Comparison of ENCODE assay signal across 14 mouse cellular contexts in the genomic region with DNA sequence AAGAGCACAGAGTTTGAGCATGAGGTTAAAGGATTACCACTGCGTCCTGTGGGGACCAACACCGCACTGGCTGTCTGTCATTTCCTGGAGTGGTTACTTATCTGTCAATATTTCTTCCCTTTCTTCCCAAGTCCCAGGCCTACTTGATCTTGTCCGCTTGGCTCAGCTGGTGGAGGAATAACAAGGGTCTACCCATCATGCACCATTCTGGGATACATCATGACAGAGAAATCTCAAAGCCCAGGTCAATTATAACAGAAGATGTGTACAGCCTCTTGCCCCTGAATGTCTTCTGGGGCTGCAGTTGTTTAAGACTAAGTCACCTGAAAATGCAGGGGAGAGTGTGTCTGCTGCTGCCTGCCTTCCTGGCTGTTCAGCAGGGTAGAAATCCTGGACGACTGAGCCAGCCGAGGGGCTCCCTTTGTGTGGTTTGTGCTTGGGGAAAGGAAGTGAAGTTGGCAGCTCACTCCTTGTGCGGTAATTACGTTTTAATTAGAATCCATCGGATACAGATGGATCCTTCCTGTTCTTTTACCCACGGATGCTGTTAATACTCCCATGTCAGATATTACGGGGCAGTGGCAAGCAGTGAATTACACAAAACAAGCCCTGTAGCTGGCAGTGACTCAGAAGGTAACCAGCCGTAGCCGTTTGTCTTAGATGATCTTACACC.
A peak's percentile ranks its signal among the peaks of the same experiment; 100 is the strongest.
DNase-seq lines count a peak whose midpoint lies in the region; ATAC-seq and TF ChIP-seq lines count a peak whose summit lies in the region.
"Had no signal": no experiment of that assay in that cellular context is flagged by ENCODE, and none has a peak within 500 bp of the region (broad histone marks: within the 10 kb centered on the region; RNA-seq: fewer than 3 reads in every experiment).

No protein-coding gene starts in this region.

- no peak for TF ChIP-seq CTCF in gastrocnemius, adult 2 months (IDR thresholded peaks at IDR 0.05)

- H3K36me3 ChIP-seq in hindbrain, embryonic 12.5 days: no peaks in the 10 kb centered on the region
- no peaks in the 10 kb centered on the region for H3K36me3 ChIP-seq in neural tube, embryonic 14.5 days (ENCODE audit: control insufficient read depth, insufficient read depth, low read length)
- H3K36me3 ChIP-seq: heart, embryonic 12.5 days; liver, embryonic 13.5 days had no signal

- WGBS in hindbrain, embryonic 12.5 days: 53% methylated on average over 12 of the region's 12 CpGs
- WGBS in neural tube, embryonic 14.5 days: 30% methylated on average over 12 of the region's 12 CpGs

- intact Hi-C loops in gastrocnemius, adult 2 months (cut with DNase I): no loop called here

- H3K4me3 ChIP-seq in hindbrain, embryonic 12.5 days: no peak overlapping the region
- H3K4me3 ChIP-seq in neural tube, embryonic 14.5 days (ENCODE audit: low read depth, low read length): no peak overlapping the region
- no peak overlapping the region for H3K4me3 ChIP-seq in gastrocnemius, adult 2 months
- H3K4me3 ChIP-seq: heart, embryonic 12.5 days; liver, embryonic 13.5 days had no signal

- peak; percentile 65 to 70 for DNase-seq in cerebellum, postnatal 10 days
- no peak for DNase-seq in cerebellum, adult 11 months
- peak; percentile 8 for DNase-seq in kidney, postnatal 10 days
- DNase-seq in kidney, adult 11 months: no peak
- DNase-seq in embryo, embryonic 11 days: no peak
- DNase-seq in gastrocnemius, adult 2 months: no peak
- DNase-seq: adrenal gland, adult 8-10 months; gastrocnemius, postnatal 25 days; liver, embryonic 13.5 days; lung, postnatal 14 days; spleen, adult 18-20 months had no signal

- peaks cover 5% of the 10 kb centered on the region; the same call in 1 of the 2 replicates for H3K9me3 ChIP-seq in hindbrain, embryonic 12.5 days (replicated peaks)
- H3K9me3 ChIP-seq in neural tube, embryonic 14.5 days (ENCODE audit: control insufficient read depth, low read length): no peaks in the 10 kb centered on the region
- H3K9me3 ChIP-seq: heart, embryonic 12.5 days; liver, embryonic 13.5 days had no signal

- H3K9ac ChIP-seq in hindbrain, embryonic 12.5 days: no peak overlapping the region
- no peak overlapping the region for H3K9ac ChIP-seq in neural tube, embryonic 14.5 days (replicated peaks; ENCODE audit: low read depth, low read length)
- H3K9ac ChIP-seq: heart, embryonic 12.5 days; liver, embryonic 13.5 days had no signal

- no peak overlapping the region for H3K4me2 ChIP-seq in hindbrain, embryonic 12.5 days (replicated peaks)
- no peak overlapping the region for H3K4me2 ChIP-seq in neural tube, embryonic 14.5 days (ENCODE audit: low read depth, low read length)
- H3K4me2 ChIP-seq: heart, embryonic 12.5 days; liver, embryonic 13.5 days had no signal

- ATAC-seq in hindbrain, embryonic 12.5 days (ENCODE audit: low FRiP score): peak; percentile 66
- peak; percentile 78 for ATAC-seq in neural tube, embryonic 14.5 days (ENCODE audit: low read depth)

- H3K4me1 ChIP-seq in hindbrain, embryonic 12.5 days: peaks cover 5% of the 10 kb centered on the region; the same call in 1 of the 2 replicates
- peaks cover 8% of the 10 kb centered on the region; the same call in 1 of the 2 replicates for H3K4me1 ChIP-seq in neural tube, embryonic 14.5 days (ENCODE audit: control insufficient read depth, insufficient read depth, low read length)
- H3K4me1 ChIP-seq: heart, embryonic 12.5 days; liver, embryonic 13.5 days had no signal

- no peaks in the 10 kb centered on the region for H3K27me3 ChIP-seq in hindbrain, embryonic 12.5 days
- no peaks in the 10 kb centered on the region for H3K27me3 ChIP-seq in neural tube, embryonic 14.5 days (ENCODE audit: control insufficient read depth, insufficient read depth, low read length)
- H3K27me3 ChIP-seq: heart, embryonic 12.5 days; liver, embryonic 13.5 days had no signal

- peak overlapping the region; percentile 71 for H3K27ac ChIP-seq in hindbrain, embryonic 12.5 days
- peak overlapping the region; percentile 30 for H3K27ac ChIP-seq in neural tube, embryonic 14.5 days (ENCODE audit: low read depth, low read length)
- no peak overlapping the region for H3K27ac ChIP-seq in gastrocnemius, adult 2 months
- H3K27ac ChIP-seq: liver, embryonic 13.5 days had no signal

Comparison
In these comparisons a context has a peak if more than half of its experiments do, and no peak if none do; other contexts are left out.
1. DNase-seq: peak in cerebellum, postnatal 10 days (2 of 2) and kidney, postnatal 10 days (single experiment); none in cerebellum, adult 11 months (single experiment), kidney, adult 11 months (single experiment), embryo, embryonic 11 days (single experiment) and gastrocnemius, adult 2 months (single experiment).